Mouse (Mus musculus) midbrain, embryonic 12.5 days (tissue): Measurements from ENCODE around the gene Myh7. TPM values are rescaled to one million over a fixed set of nuclear protein-coding genes. Genes with fewer than 3 reads are reported as not detected.
"Not testable (repeated sequence)": the region's sequence is repeated elsewhere in the genome, so short reads cannot be mapped to it uniquely, and the experiment has no call there.

Source experiments
- ATAC-seq: fragments of 200-750 bp; cut with Nextera tagmentation; 2 replicates; pipeline ENCODE4 v1.8.0; 2017; ENCODE audit warnings: low read depth, moderate TSS enrichment, moderate library complexity; ENCODE audit not compliant: low FRiP score
- H3K27ac ChIP-seq: fragments of 300-500 bp; sonication (generic); replicated peaks from 2 replicates; pipeline ENCODE4 v1.5.1; 2016; ENCODE audit warnings: mild to moderate bottlenecking
- H3K27me3 ChIP-seq: fragments of 300-500 bp; sonication (generic); 2 replicates; pipeline ENCODE4 v1.6.1; 2016; ENCODE audit warnings: mild to moderate bottlenecking
- H3K36me3 ChIP-seq: fragments of 300-500 bp; sonication (generic); 2 replicates; pipeline ENCODE4 v1.6.1; 2016
- H3K4me1 ChIP-seq: fragments of 300-500 bp; sonication (generic); 2 replicates; pipeline ENCODE4 v1.6.1; 2016
- H3K4me2 ChIP-seq: fragments of 300-500 bp; sonication (generic); replicated peaks from 2 replicates; pipeline ENCODE4 v1.6.1; 2016; ENCODE audit warnings: mild to moderate bottlenecking, moderate library complexity
- H3K4me3 ChIP-seq: fragments of 300-500 bp; sonication (generic); 2 replicates; pipeline ENCODE4 v1.5.1; 2016; ENCODE audit warnings: mild to moderate bottlenecking
- H3K9ac ChIP-seq: fragments of 300-500 bp; sonication (generic); replicated peaks from 2 replicates; pipeline ENCODE4 v1.6.1; 2016; ENCODE audit warnings: mild to moderate bottlenecking, moderate library complexity
- H3K9me3 ChIP-seq: fragments of 300-500 bp; sonication (generic); 2 replicates; pipeline ENCODE4 v1.6.1; 2016; ENCODE audit warnings: mild to moderate bottlenecking
- WGBS: fragments of 180-500 bp; shearing (Covaris S2); methylation state at CpG from one replicate; pipeline ENCODE4 v1.1.7; 2016; 5-methylcytosine and 5-hydroxymethylcytosine counted together
- polyA plus RNA-seq: library from polyadenylated mRNA; unstranded; fragments of >200 nt; fragmentation: Nextera tagmentation; extraction: Ambion mirVana; gene quantifications from 2 replicates; pipeline ENCODE4 v1.2.1, GENCODE M21; 2016

Gene Myh7
- polyA plus RNA-seq, 1 experiment from 2014 or later: 4.1 TPM

DNA sequence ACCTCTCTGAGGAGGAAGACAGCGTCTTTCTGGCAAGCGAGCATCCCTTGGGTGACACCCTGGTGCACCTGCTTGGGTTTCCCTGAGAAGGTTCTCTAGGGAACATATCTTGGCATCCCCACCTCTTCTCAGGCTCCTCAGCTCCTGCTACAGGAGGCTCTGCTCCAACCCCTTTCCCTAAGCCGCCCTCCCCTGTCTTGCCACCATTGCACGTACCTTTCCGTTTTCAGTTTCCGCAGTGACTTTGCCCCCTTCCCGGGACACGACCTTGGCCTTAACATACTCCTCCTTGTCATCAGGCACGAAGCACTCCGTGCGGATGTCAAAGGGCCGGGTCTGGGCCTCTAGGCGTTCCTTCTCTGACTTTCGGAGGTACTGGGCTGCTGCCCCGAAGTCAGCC lies 29.4 kb downstream of the Myh7 start:
- ATAC-seq: no peak
- H3K4me1 ChIP-seq: no peaks in the 10 kb centered on the region
- H3K27me3 ChIP-seq: no peaks in the 10 kb centered on the region
- H3K36me3 ChIP-seq: no peaks in the 10 kb centered on the region
- no peaks in the 10 kb centered on the region for H3K9me3 ChIP-seq
- H3K27ac ChIP-seq: no peak overlapping the region
- 88% methylated on average over 15 of the region's 15 CpGs for WGBS
- H3K4me2 ChIP-seq: no peak overlapping the region
- H3K4me3 ChIP-seq: no peak overlapping the region
- no peak overlapping the region for H3K9ac ChIP-seq

DNA sequence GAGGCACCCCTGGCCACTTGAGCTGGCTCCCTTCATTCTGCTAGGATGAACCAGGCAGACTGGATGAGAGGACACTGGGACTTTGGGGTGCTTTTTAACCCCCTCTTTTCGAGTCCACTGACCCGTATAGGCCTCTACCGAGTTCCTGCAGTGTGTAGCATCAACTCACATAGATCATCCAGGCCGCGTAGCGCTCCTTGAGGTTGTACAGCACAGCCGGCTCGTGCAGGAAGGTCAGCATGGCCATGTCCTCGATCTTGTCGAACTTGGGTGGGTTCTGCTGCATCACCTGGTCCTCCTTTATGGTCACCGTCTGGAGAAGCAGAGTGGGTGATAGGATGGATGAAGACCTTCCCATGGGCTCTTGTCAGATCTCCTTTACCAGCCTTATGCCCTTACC lies 30.7 kb downstream of the Myh7 start:
- Histone ChIP-seq H3K4me2 (no peak overlapping the region), H3K4me1 (no peaks in the 10 kb centered on the region), H3K4me3 (no peak overlapping the region), H3K27me3 (no peaks in the 10 kb centered on the region), H3K27ac (no peak overlapping the region), H3K9me3 (no peaks in the 10 kb centered on the region), H3K9ac (no peak overlapping the region), H3K36me3 (no peaks in the 10 kb centered on the region)
- WGBS: 87% methylated on average over 11 of the region's 11 CpGs
- no peak for ATAC-seq

DNA sequence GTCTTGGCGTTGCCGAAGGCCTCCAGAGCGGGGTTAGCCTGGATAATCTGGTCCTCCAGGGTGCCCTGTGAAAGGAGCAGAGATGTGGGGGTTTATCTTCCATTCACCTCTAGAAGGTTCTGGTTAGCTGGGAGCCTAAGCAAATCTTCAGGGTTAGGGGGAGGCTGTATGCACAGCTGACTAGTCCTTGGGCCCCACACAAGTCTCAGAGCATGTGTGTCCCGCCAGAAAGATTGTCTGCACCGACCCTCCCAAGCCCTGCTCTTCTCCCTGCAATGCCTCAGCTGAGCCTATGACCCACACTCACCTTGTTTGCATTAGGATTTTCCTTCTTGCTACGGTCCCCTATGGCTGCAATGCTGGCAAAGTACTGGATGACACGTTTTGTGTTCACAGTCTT lies 31.7 kb downstream of the Myh7 start:
- 85% methylated on average over 7 of the region's 7 CpGs for WGBS
- Histone ChIP-seq H3K9ac (no peak overlapping the region), H3K9me3 (no peaks in the 10 kb centered on the region), H3K27me3 (no peaks in the 10 kb centered on the region), H3K4me2 (no peak overlapping the region), H3K36me3 (no peaks in the 10 kb centered on the region), H3K27ac (no peak overlapping the region), H3K4me3 (no peak overlapping the region), H3K4me1 (no peaks in the 10 kb centered on the region)
- ATAC-seq: no peak

DNA sequence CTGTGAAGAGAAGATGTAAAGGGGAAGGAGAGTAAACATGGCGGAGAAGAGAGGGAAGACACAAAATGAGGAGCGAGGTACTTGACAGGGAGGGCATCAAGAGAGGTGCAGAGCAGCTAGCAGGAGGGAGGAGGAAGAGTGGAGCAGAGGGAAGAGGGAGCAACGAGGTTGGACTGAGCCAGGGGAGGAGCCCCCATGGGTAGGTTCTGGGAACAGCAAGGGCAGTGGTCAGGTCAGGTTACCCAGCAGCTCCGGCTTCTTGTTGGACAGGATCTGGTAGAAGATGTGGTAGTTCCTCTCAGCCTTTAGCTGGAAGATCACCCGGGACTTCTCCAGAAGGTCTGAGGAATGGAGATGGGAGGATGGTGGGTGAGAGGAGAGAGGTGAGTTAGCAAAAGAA lies 32.9 kb downstream of the Myh7 start:
- Histone ChIP-seq H3K27me3 (no peaks in the 10 kb centered on the region), H3K4me2 (no peak overlapping the region)
- ATAC-seq: no peak

DNA sequence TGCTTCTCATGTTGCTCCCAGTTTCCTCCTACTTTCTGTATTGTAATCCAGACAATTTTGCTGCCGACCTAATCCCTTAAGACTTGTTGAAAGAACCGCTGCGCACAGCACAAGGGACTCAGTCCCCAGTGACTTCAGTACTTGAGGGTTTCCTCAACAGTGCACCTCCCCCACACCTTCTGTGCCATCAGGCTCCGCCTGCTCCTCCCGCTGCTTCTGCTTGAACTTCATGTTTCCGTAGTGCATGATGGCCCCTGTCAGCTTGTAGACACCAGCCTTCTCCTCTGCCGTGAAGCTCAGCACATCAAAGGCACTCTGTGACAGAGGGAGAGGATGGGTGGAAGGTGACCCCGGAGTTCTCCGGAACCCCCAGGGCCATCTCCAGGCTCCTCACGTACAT lies 33.7 kb downstream of the Myh7 start:
- Histone ChIP-seq H3K4me3 (no peak overlapping the region), H3K36me3 (no peaks in the 10 kb centered on the region), H3K4me2 (no peak overlapping the region), H3K27me3 (no peaks in the 10 kb centered on the region), H3K27ac (no peak overlapping the region), H3K9ac (no peak overlapping the region), H3K9me3 (no peaks in the 10 kb centered on the region), H3K4me1 (no peaks in the 10 kb centered on the region)
- ATAC-seq: no peak
- WGBS: 72% methylated on average over 10 of the region's 10 CpGs

More for the DNA sequence above, 32.9 kb downstream of the Myh7 start:
- Histone ChIP-seq H3K36me3 (no peaks in the 10 kb centered on the region), H3K9ac (no peak overlapping the region), H3K4me3 (no peak overlapping the region), H3K4me1 (no peaks in the 10 kb centered on the region), H3K9me3 (no peaks in the 10 kb centered on the region), H3K27ac (no peak overlapping the region)
- WGBS: 81% methylated on average over 5 of the region's 5 CpGs

DNA sequence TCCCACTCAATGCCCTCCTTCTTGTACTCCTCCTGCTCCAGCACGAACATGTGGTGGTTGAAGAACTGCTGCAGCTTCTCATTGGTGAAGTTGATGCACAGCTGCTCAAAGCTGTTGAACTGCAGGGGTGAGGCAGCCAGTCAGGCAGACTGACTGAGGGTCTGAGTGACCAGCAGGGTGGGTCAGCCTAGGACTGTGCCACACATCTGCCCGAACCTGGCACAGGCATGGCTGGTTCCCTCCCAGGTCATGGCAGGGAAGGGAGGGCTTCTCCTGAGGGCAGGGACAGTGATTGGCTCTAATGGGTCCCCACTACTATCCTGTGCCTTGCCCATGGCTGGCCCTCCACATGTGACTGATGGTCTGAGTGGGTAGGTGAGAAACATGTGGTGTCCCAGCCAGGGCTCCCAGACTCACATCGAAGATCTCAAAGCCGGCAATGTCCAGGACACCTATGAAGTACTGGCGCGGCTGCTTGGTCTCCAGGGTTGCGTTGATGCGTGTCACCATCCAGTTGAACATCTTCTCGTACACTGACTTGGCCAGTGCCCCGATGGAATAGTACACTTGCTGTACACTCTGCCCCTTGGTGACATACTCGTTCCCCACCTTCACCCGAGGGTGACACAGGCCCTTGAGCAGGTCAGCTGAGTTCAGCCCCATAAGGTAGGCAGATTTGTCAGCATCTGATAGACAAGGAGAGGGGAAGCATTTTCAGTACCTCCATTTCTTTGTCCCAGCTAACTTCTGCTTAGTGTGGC lies 34.4 kb downstream of the Myh7 start:
- 96% methylated on average over 12 of the region's 12 CpGs for WGBS
- H3K27ac ChIP-seq, H3K4me2 ChIP-seq, H3K36me3 ChIP-seq, H3K9me3 ChIP-seq, ATAC-seq, H3K9ac ChIP-seq, H3K27me3 ChIP-seq, H3K4me1 ChIP-seq, H3K4me3 ChIP-seq: not testable (repeated sequence)

DNA sequence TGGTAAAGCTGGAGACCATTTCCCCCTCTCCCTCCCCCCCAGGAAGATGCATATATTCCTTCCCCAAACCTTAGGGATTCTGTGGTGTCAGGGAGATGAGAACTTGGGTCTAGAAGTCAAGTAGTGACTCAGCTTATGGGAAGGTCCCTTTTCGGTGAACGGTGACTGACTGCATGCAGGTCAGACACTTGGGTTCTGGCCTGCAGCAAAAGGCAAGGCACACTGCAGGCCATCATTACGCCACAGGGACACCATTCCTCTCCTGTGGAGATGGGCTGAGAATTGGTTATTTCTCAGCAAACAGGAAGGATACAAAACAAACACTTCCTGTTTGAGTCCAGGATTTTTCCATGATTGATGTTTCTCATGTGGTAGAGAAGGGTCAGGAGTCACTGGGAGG lies 35.2 kb downstream of the Myh7 start:
- no peaks in the 10 kb centered on the region for H3K36me3 ChIP-seq
- ATAC-seq: no peak
- no peaks in the 10 kb centered on the region for H3K9me3 ChIP-seq
- H3K4me2 ChIP-seq: no peak overlapping the region
- H3K4me3 ChIP-seq: no peak overlapping the region
- no peak overlapping the region for H3K27ac ChIP-seq
- H3K27me3 ChIP-seq: no peaks in the 10 kb centered on the region
- no peaks in the 10 kb centered on the region for H3K4me1 ChIP-seq
- 96% methylated on average over 3 of the region's 3 CpGs for WGBS
- no peak overlapping the region for H3K9ac ChIP-seq

DNA sequence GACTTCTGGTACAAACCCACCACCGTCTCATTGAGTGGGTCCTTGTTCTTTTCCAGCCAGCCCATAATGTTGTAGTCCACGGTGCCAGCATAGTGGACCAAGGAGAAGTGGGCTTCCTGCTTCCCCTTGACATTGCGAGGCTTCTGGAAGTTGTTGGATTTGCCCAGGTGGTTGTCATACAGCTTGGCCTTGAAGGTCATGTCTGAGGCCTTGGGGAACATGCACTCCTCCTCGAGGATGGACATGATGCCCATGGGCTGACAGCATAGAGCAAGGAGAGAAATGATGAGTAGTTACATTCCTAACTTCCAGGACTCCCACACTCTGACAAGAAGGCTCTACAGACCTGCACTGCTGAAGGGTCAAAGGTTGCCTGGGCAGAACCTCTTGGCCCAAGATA lies 35.9 kb downstream of the Myh7 start:
- no peaks in the 10 kb centered on the region for H3K36me3 ChIP-seq
- no peak overlapping the region for H3K9ac ChIP-seq
- no peak overlapping the region for H3K4me3 ChIP-seq
- no peak overlapping the region for H3K4me2 ChIP-seq
- no peaks in the 10 kb centered on the region for H3K27me3 ChIP-seq
- ATAC-seq: no peak
- 83% methylated on average over 4 of the region's 4 CpGs for WGBS
- H3K4me1 ChIP-seq: no peaks in the 10 kb centered on the region
- no peaks in the 10 kb centered on the region for H3K9me3 ChIP-seq
- H3K27ac ChIP-seq: no peak overlapping the region

DNA sequence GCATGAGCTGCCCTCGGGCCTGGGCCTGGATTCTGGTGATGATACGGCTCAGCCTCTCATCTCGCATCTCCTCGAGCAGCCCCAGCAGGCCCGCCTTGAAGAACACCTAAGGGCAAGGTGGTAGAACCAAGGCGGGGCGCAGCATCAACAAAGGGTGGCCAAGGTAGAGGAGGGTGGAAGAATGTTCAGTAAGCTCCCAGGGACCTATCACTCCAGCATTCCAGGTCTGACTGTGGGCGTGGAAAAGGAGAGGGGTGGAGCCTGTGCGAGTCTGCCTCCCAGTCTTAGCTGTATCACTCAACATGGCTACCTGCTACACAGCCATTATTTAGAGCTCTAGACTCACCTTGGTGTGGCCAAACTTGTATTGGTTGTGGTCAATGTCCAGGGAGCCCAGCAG lies 37.9 kb downstream of the Myh7 start:
- Histone ChIP-seq H3K27ac (no peak overlapping the region), H3K27me3 (no peaks in the 10 kb centered on the region), H3K4me3 (no peak overlapping the region), H3K9ac (no peak overlapping the region), H3K9me3 (no peaks in the 10 kb centered on the region), H3K36me3 (no peaks in the 10 kb centered on the region), H3K4me1 (no peaks in the 10 kb centered on the region), H3K4me2 (no peak overlapping the region)
- ATAC-seq: no peak
- WGBS: 85% methylated on average over 9 of the region's 9 CpGs

DNA sequence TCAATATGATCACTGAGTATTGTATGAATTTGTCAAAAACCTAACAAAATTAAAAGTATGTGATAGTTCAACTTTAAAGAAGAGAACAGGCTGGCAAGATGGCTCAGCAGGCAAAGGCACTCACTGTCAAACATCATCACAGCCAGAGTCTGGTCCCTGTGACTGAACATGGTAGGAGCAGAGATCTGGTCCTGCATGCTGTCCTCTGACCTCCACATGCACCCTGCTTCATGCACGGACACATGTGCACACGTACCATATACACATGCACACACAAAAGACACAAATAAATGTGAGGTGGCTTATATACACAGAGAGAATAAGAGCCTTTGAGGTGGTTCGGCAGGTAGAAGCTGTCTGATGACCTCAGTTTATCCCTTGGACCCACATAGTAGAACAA lies 38.9 kb downstream of the Myh7 start:
- Histone ChIP-seq H3K9me3 (no peaks in the 10 kb centered on the region), H3K4me1 (no peaks in the 10 kb centered on the region), H3K27me3 (no peaks in the 10 kb centered on the region), H3K4me2 (no peak overlapping the region), H3K9ac (no peak overlapping the region), H3K36me3 (no peaks in the 10 kb centered on the region), H3K27ac (no peak overlapping the region), H3K4me3 (no peak overlapping the region)
- no peak for ATAC-seq
- 83% methylated on average over 3 of the region's 3 CpGs for WGBS

DNA sequence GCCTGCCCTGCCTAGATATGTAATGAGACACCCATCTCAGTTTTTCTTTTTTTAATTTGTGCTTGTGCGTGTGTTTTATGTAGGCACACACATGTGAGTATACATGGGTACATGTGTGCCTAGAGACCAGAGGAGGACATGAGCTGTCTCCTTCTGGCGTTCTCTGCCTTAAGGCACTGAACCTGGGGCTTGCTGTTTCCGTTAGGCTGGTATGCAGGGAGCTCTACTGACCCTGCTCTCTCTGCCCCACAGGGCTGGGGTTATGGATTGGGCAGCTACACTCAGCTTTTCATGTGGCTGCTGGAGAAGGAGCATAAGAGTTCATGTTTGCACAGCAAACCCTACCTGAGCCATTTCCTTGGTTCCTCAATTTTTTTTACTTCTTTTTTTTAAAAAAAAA lies 40.0 kb downstream of the Myh7 start:
- H3K9ac ChIP-seq: no peak overlapping the region
- H3K4me1 ChIP-seq: no peaks in the 10 kb centered on the region
- H3K4me3 ChIP-seq: no peak overlapping the region
- no peaks in the 10 kb centered on the region for H3K36me3 ChIP-seq
- 88% methylated on average over 3 of the region's 3 CpGs for WGBS
- H3K9me3 ChIP-seq: no peaks in the 10 kb centered on the region
- no peaks in the 10 kb centered on the region for H3K27me3 ChIP-seq
- no peak for ATAC-seq
- no peak overlapping the region for H3K4me2 ChIP-seq
- no peak overlapping the region for H3K27ac ChIP-seq

DNA sequence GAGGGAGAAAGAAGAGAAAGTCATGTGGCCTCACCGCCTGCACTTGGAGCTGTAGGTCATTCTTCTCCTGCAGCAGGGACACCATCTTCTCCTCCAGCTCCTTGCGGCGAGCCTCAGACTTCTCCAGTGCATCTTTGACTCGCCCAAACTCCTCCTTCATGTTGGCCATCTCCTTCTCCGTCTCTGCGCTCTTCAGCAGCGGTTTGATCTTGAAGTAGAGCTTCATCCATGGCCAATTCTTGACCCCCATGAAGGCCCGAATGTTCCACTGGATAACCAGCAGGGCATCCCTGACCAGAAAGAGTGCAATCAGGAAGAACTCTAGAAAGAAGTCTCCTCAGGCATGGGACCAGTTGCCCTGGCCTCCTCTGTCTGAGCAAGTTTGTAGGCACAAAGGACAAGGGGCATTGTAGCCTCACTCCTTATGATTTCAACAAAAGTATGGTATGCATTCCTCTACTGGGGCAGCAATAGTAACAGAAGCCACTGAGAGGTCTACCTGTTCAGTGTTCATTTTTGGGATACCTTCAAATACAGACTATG lies 40.7 kb downstream of the Myh7 start:
- H3K27ac ChIP-seq: no peak overlapping the region
- no peak overlapping the region for H3K9ac ChIP-seq
- no peak overlapping the region for H3K4me2 ChIP-seq
- no peaks in the 10 kb centered on the region for H3K36me3 ChIP-seq
- H3K9me3 ChIP-seq: no peaks in the 10 kb centered on the region
- WGBS: 93% methylated on average over 8 of the region's 8 CpGs
- no peak for ATAC-seq
- no peak overlapping the region for H3K4me3 ChIP-seq
- H3K27me3 ChIP-seq: no peaks in the 10 kb centered on the region
- H3K4me1 ChIP-seq: no peaks in the 10 kb centered on the region

DNA sequence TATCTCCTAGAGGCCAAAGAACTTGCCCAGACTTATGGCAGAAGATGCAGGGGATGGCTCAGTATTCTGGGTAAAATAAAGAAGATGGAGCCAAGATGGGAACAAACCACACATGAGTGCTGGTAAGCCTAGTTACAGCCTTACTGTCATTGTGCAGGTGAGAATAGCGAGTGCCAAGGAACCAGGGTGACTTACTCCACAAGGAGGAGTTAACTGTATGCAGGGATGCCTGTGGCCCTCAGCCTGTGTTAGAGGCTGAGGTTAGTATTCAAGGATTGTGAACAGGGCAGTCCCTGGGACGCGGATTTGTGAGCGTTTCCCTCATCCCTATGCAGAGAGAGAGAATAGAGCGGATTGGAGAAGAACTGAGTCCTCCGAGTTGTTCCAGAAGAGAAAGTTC lies 42.8 kb downstream of the Myh7 start:
- H3K27ac ChIP-seq: no peak overlapping the region
- H3K9ac ChIP-seq: no peak overlapping the region
- no peaks in the 10 kb centered on the region for H3K9me3 ChIP-seq
- H3K27me3 ChIP-seq: no peaks in the 10 kb centered on the region
- no peak overlapping the region for H3K4me3 ChIP-seq
- WGBS: 90% methylated on average over 6 of the region's 6 CpGs
- no peaks in the 10 kb centered on the region for H3K4me1 ChIP-seq
- H3K36me3 ChIP-seq: no peaks in the 10 kb centered on the region
- no peak overlapping the region for H3K4me2 ChIP-seq
- ATAC-seq: no peak
